Mouse (Mus musculus) heart, postnatal 0 days (tissue): ENCODE data around the gene Slc17a7.

Experiments used
- CTCF ChIP-seq: IDR thresholded peaks from 2 replicates; pipeline ENCODE4 v1.5.1; 2016; ENCODE audit warnings: antibody characterized with exemption, control low read depth, low read depth
- EP300 ChIP-seq: IDR thresholded peaks from 2 replicates; pipeline ENCODE4 v1.6.1; 2016; ENCODE audit warnings: antibody characterized with exemption, low read depth

DNA sequence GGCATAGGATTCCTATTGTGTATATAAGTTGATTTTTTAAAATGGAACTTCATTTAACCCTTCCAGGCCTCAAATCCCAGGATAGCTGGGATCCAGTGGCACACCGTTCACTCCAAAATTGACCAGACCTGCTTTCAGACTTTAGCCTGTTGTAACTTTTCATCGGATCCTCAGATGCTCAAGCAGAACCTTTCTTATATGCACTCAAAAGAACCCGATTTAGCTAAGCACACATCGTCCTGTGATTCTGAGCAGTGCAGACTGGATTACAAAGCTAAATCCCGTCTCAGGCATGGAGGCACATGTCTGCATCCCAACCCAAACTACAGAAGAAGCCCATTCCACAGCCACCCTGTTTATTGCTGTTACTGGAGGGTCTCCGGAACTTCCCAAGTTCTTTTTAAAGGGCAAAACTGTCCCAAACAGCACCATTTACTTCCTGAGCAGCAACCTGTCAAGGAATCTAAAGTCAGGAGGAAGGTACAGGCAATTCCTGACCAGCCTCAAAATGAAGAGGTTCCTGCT is 36.0 kb upstream of the Slc17a7 start:
- TF ChIP-seq CTCF: no peak
- TF ChIP-seq EP300: no peak
